Mouse (Mus musculus) thymus, adult 18-20 months (tissue): ENCODE measurements around the gene Adgrl3.

Source experiments
- DNase-seq, 2 experiments: peaks; one replicate each; pipeline ENCODE4 v3.0.0; 2022; ENCODE audit warnings: mixed read lengths in 2 of 2

Adgrl3 gene

GRCm38 (mm10) chr5:81019590-81020254 lies at the start of gene Adgrl3:
Adgrl3 (plus strand) TSS chr5:81020138.
- no peak for DNase-seq

- no peak for DNase-seq
Observed at GRCm38 (mm10) chr5:81019166-81019565, 772 bp upstream of the Adgrl3 start.

- DNase-seq: no peak
Observed at GRCm38 (mm10) chr5:81020281-81021005, 505 bp downstream of the Adgrl3 start.

GRCm38 (mm10) chr5:81021006-81021320 lies 1.0 kb downstream of the Adgrl3 start:
- no peak for DNase-seq

- DNase-seq: no peak
Observed at GRCm38 (mm10) chr5:81021331-81021863, 1.5 kb downstream of the Adgrl3 start.

- no peak for DNase-seq
Observed at GRCm38 (mm10) chr5:81021864-81022305, 1.9 kb downstream of the Adgrl3 start.

GRCm38 (mm10) chr5:81022306-81023071 lies 2.6 kb downstream of the Adgrl3 start:
- DNase-seq: no peak

- no peak for DNase-seq
Observed at GRCm38 (mm10) chr5:81023923-81024715, 4.2 kb downstream of the Adgrl3 start.

- no peak for DNase-seq
Observed at GRCm38 (mm10) chr5:81028875-81029274, 8.9 kb downstream of the Adgrl3 start.

GRCm38 (mm10) chr5:81037091-81037490 lies 17.2 kb downstream of the Adgrl3 start:
- no peak for DNase-seq

- no peak for DNase-seq
Observed at GRCm38 (mm10) chr5:81043875-81044274, 23.9 kb downstream of the Adgrl3 start.

- DNase-seq: no peak
Observed at GRCm38 (mm10) chr5:81046128-81046527, 26.2 kb downstream of the Adgrl3 start.

GRCm38 (mm10) chr5:81054628-81055027 lies 34.7 kb downstream of the Adgrl3 start:
- DNase-seq: no peak

- DNase-seq: no peak
Observed at GRCm38 (mm10) chr5:81055253-81055652, 35.3 kb downstream of the Adgrl3 start.

- DNase-seq: no peak
Observed at GRCm38 (mm10) chr5:81058122-81058521, 38.2 kb downstream of the Adgrl3 start.

- no peak for DNase-seq
Observed at GRCm38 (mm10) chr5:81060950-81061349, 41.0 kb downstream of the Adgrl3 start.

- no peak for DNase-seq
Observed at GRCm38 (mm10) chr5:81061386-81061785, 41.4 kb downstream of the Adgrl3 start.

- DNase-seq: no peak
Observed at GRCm38 (mm10) chr5:81064026-81064425, 44.1 kb downstream of the Adgrl3 start.

GRCm38 (mm10) chr5:81068173-81068572 lies 48.2 kb downstream of the Adgrl3 start:
- no peak for DNase-seq

GRCm38 (mm10) chr5:81068839-81069238 lies 48.9 kb downstream of the Adgrl3 start:
- no peak for DNase-seq

GRCm38 (mm10) chr5:81072888-81073287 lies 53.0 kb downstream of the Adgrl3 start:
- no peak for DNase-seq

- DNase-seq: no peak
Observed at GRCm38 (mm10) chr5:81073875-81074274, 53.9 kb downstream of the Adgrl3 start.

- DNase-seq: no peak
Observed at GRCm38 (mm10) chr5:81076377-81076776, 56.4 kb downstream of the Adgrl3 start.
